Mouse (Mus musculus): ENCODE results near the gene Gm17361. TPM values are rescaled to one million over a fixed set of nuclear protein-coding genes. Genes with fewer than 3 reads are reported as not detected.
"Not testable (repeated sequence)": the region's sequence is repeated elsewhere in the genome, so short reads cannot be mapped to it uniquely, and the experiment has no call there.

The Gm17361 gene
- not detected in 2 replicates for polyA plus RNA-seq (2014; fragmentation: Nextera tagmentation; extraction: Ambion mirVana)

DNA sequence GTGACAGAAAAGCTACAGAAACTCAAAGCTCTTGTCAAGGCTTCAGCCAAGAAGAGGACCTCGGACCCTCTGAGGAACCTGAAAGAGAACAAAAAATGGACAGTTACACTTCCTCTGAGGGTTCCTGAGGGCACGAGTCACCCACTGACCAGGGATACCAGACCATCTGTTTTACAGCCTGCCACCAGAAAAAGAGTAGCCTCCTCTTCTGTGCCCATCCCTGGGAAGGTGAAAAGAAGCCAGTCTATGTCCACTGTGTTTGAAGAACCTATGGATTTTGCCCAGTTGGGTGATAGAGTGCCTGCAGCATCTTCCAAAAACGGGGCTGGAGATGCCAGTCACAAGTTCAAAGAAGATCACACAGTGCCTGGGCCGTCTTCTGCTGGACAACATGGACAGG lies at the start of gene Gm17361:
Gm17361 (plus strand) TSS at position 301 of the 400 bp plus-strand sequence.
- not testable (repeated sequence) for H3K4me1 ChIP-seq (ENCODE audit: control insufficient read depth, insufficient read depth, low read length); H3K9ac ChIP-seq (ENCODE audit: low read depth, low read length); H3K27ac ChIP-seq (replicated peaks; ENCODE audit: low read depth, low read length); ATAC-seq (ENCODE audit: low read depth); H3K36me3 ChIP-seq (ENCODE audit: control insufficient read depth, insufficient read depth, low read length); H3K4me2 ChIP-seq (ENCODE audit: low read depth, low read length); H3K4me3 ChIP-seq (ENCODE audit: low read depth, low read length); DNase-seq (ENCODE audit: low spot score); H3K9me3 ChIP-seq (ENCODE audit: control insufficient read depth, low read length); H3K27me3 ChIP-seq (replicated peaks; ENCODE audit: control insufficient read depth, insufficient read depth, low read length)
- no CpG with 5 or more reads among the region's 4 CpGs for WGBS

Measured in embryonic facial prominence, embryonic 14.5 days (tissue).